Mouse (Mus musculus) CD4-positive, CD25-positive, alpha-beta regulatory T cell, adult 9 weeks (primary cell): ENCODE results near the gene Chml. TPM values are rescaled to one million over a fixed set of nuclear protein-coding genes. Genes with fewer than 3 reads are reported as not detected.

Experiments
- polyA plus RNA-seq: library from polyadenylated mRNA; unstranded; fragments of 100-300 nt; shearing (Covaris generic); gene quantifications from one replicate; pipeline ENCODE4 v1.2.1, GENCODE M21; 2017

Gene Chml
- polyA plus RNA-seq: 0.43 TPM

DNA sequence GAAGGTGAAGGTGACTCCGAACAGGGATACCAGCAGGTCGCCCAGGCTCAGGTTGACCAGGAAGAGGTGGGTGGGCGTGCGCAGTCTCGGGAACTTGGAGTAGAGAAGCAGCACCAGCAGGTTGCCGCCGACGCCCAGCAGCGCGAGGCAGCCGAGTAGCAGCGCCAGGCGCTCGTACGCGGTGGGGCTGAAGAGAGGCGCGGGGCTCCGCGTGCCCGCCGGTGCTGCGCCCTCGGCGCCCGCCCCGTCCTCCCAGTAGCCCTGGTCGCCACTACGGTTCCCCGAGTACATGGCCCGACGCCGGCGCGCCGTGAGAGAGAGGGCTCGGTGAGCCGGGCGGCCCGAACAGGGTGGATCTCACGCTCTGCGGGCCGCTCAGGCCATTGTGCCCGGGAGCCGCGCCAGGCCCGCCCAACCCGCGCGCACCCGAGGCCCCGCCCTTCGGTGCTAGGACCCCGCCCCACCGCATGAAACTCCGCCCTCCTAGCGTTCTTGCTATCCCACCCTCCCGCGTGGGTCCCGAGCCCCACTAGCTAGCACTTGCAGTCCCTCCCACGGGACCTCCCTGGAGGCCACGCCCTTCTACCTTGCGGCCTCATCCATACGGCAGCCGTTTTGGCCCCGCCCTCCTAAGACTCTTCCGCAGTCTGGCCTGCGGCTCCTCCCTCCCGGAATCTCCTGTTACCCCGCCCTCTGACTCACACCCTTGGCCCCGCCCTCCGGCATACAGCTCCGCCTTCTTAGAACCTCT, at the start of gene Chml, which contains the start of gene Opn3:
Chml (minus strand) TSS at position 656 of the 751 bp plus-strand sequence.
Opn3 (minus strand) TSS at position 531 of the 751 bp plus-strand sequence.

DNA sequence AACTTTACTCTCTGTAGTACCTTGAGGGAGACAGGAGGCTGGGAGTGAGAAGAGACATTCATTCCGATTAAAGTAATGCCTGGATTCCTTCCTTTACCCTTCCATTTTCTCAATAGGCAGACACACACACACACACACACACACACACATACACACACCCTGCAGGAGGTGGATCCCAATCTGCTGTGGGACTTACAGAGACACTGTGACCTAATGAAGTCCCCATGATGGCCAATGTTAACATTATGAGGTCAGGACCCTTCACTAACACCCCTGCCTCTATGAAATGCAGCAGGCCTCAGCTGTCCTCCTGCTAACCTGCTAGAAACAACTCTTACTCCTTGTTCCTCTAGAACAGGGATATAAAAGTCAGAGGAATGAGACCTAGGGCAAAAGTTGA, 5.6 kb upstream of the Chml start, which contains the start of gene Wdr64:
Wdr64 (plus strand) TSS at position 301 of the 400 bp plus-strand sequence.

Other genes with a start within 250 kb of the Chml start
- gene Rgs7, start 200.4 kb downstream of the Chml start, polyA plus RNA-seq: not detected
- 0.84 TPM for gene Kmo, start 72.5 kb downstream of the Chml start, polyA plus RNA-seq
- gene Fh1, start 67.3 kb downstream of the Chml start, polyA plus RNA-seq: 91.2 TPM
- not detected for gene Opn3, start 125 bp downstream of the Chml start, polyA plus RNA-seq
- gene Wdr64, start 5.7 kb upstream of the Chml start, polyA plus RNA-seq: not detected
- 5.3 TPM for gene Exo1, start 187.7 kb upstream of the Chml start, polyA plus RNA-seq
- gene Gm38100, start 227.4 kb upstream of the Chml start, polyA plus RNA-seq: not detected